ENCODE assay signal across 22 mouse cellular contexts in genomic region chr11:77280219-77280618, GRCm38 (mm10).
DNase-seq lines count a peak whose midpoint lies in the region; ATAC-seq and TF ChIP-seq lines count a peak whose summit lies in the region.
"Had no signal": no experiment of that assay in that cellular context is flagged by ENCODE, and none has a peak within 500 bp of the region (broad histone marks: within the 10 kb centered on the region; RNA-seq: fewer than 3 reads in every experiment).

No protein-coding gene starts in this region.

- ATAC-seq in intestine, embryonic 15.5 days = peak; percentile 72
- ATAC-seq in intestine, postnatal 0 days = no peak
- peak; percentile 55 for ATAC-seq in intestine, embryonic 16.5 days
- ATAC-seq in activated CD4-positive, CD25-positive, alpha-beta regulatory T cell, adult 4 months = no peak
- ATAC-seq: CD4-positive, CD25-positive, alpha-beta regulatory T cell, adult 4 months; Patski had no signal

- H3K9me3 ChIP-seq in intestine, embryonic 15.5 days = no peaks in the 10 kb centered on the region
- H3K9me3 ChIP-seq in intestine, postnatal 0 days (ENCODE audit: control insufficient read depth) = no peaks in the 10 kb centered on the region
- H3K9me3 ChIP-seq in MEL (replicated peaks; ENCODE audit: insufficient read depth, low read length) = no peaks in the 10 kb centered on the region
- no peaks in the 10 kb centered on the region for H3K9me3 ChIP-seq in intestine, embryonic 16.5 days (ENCODE audit: control insufficient read depth, low read length)
- H3K9me3 ChIP-seq: G1E had no signal

- H3K36me3 ChIP-seq in intestine, embryonic 15.5 days = no peaks in the 10 kb centered on the region
- no peaks in the 10 kb centered on the region for H3K36me3 ChIP-seq in intestine, postnatal 0 days (ENCODE audit: control insufficient read depth, insufficient read depth)
- H3K36me3 ChIP-seq in MEL (ENCODE audit: control insufficient read depth in 1 of 2, insufficient read depth in 2 of 2, low read length in 2 of 2) = peaks cover 0 to 27% of the 10 kb centered on the region in 2 experiments; a peak in 2 of 4 replicates
- no peaks in the 10 kb centered on the region for H3K36me3 ChIP-seq in intestine, embryonic 16.5 days (ENCODE audit: control insufficient read depth, insufficient read depth, low read length)

- no peak overlapping the region for H3K9ac ChIP-seq in intestine, embryonic 15.5 days
- no peak overlapping the region for H3K9ac ChIP-seq in intestine, postnatal 0 days (ENCODE audit: low read depth, low read length)
- no peak overlapping the region for H3K9ac ChIP-seq in MEL (ENCODE audit: control insufficient read depth, low read depth, low read length, poor library complexity, severe bottlenecking)
- no peak overlapping the region for H3K9ac ChIP-seq in intestine, embryonic 16.5 days (ENCODE audit: low read depth, low read length)

- H3K4me3 ChIP-seq in intestine, embryonic 15.5 days (replicated peaks) = no peak overlapping the region
- H3K4me3 ChIP-seq in intestine, postnatal 0 days (ENCODE audit: low read depth, low read length) = no peak overlapping the region
- no peak overlapping the region for H3K4me3 ChIP-seq in MEL (ENCODE audit: control insufficient read depth in 1 of 2, insufficient read depth in 1 of 2, low read depth in 2 of 2, low read length in 2 of 2)
- H3K4me3 ChIP-seq in intestine, embryonic 16.5 days (ENCODE audit: low read length) = no peak overlapping the region

- no peak for TF ChIP-seq POLR2A in MEL (IDR thresholded peaks at IDR 0.05; ENCODE audit: control insufficient read depth in 1 of 2, insufficient read depth in 1 of 2, low read depth in 1 of 2, low read length in 2 of 2, poor library complexity in 1 of 2)

- H3K79me2 ChIP-seq in MEL (ENCODE audit: control insufficient read depth, insufficient read depth, low read length, poor library complexity) = no peaks in the 10 kb centered on the region

- TF ChIP-seq CTCF in intestine, postnatal 0 days (IDR thresholded peaks at IDR 0.05; ENCODE audit: low read depth) = no peak
- no peak for TF ChIP-seq CTCF in MEL (IDR thresholded peaks at IDR 0.05 in 2 of 3, conservative IDR thresholded peaks at IDR 0.05 in 1 of 3; ENCODE audit: control insufficient read depth in 1 of 3, insufficient read depth in 1 of 3, low read depth in 2 of 3, low read length in 3 of 3, poor library complexity in 1 of 3, severe bottlenecking in 1 of 3)

- no peak overlapping the region for H3K4me2 ChIP-seq in intestine, embryonic 15.5 days (replicated peaks)
- H3K4me2 ChIP-seq in intestine, postnatal 0 days (replicated peaks; ENCODE audit: low read depth) = no peak overlapping the region
- H3K4me2 ChIP-seq in intestine, embryonic 16.5 days (ENCODE audit: low read depth, low read length) = no peak overlapping the region

- H3K4me1 ChIP-seq in intestine, embryonic 15.5 days (replicated peaks) = 0 out of 2 replicates have a peak, but pooled peaks cover 4% of the 10 kb centered on the region
- H3K4me1 ChIP-seq in intestine, postnatal 0 days (replicated peaks; ENCODE audit: control insufficient read depth, insufficient read depth, low read length) = peaks cover 4% of the 10 kb centered on the region; the same call in 1 of the 2 replicates
- peaks cover 8 to 15% of the 10 kb centered on the region in 2 experiments for H3K4me1 ChIP-seq in MEL (ENCODE audit: control insufficient read depth in 1 of 2, insufficient read depth in 2 of 2, low read length in 2 of 2)
- H3K4me1 ChIP-seq in intestine, embryonic 16.5 days (ENCODE audit: control insufficient read depth, insufficient read depth, low read length) = no peaks in the 10 kb centered on the region

- TF ChIP-seq EP300 in MEL (IDR thresholded peaks at IDR 0.05; ENCODE audit: low read depth in 1 of 2, low read length in 2 of 2) = peak in 1 of 2 experiments; percentile 67; a peak in 2 of 4 replicates

- DNase-seq in MEL (ENCODE audit: low read depth, low spot score) = no peak
- no peak for DNase-seq in spleen, postnatal 4 days (ENCODE audit: low spot score in 2 of 2)
- DNase-seq: adrenal gland, adult 2 months; adrenal gland, adult 8-10 months; adrenal gland, postnatal 10 days; adrenal gland, postnatal 14 days; adrenal gland, postnatal 25 days; adrenal gland, postnatal 36 days; B cell, adult 2 months; cerebellum, adult 11 months; cerebellum, adult 11-12 months; cerebellum, adult 18-20 months; cerebellum, adult 2 months; cerebellum, adult 8-10 months had no signal

- 58% methylated on average over 1 of the region's 1 CpGs for WGBS in intestine, embryonic 15.5 days
- 30% methylated on average over 1 of the region's 1 CpGs for whole genome bisulfite sequencing in intestine, postnatal 0 days
- WGBS in intestine, embryonic 16.5 days = 54% methylated on average over 1 of the region's 1 CpGs

- no peak overlapping the region for H3K27ac ChIP-seq in intestine, embryonic 15.5 days
- no peak overlapping the region for H3K27ac ChIP-seq in intestine, postnatal 0 days (ENCODE audit: low read depth, low read length)
- no peak overlapping the region for H3K27ac ChIP-seq in MEL (ENCODE audit: control insufficient read depth, low read depth, low read length)
- H3K27ac ChIP-seq in intestine, embryonic 16.5 days (ENCODE audit: low read length) = no peak overlapping the region

- TF ChIP-seq RAD21 in MEL (IDR thresholded peaks at IDR 0.05; ENCODE audit: low read depth, low read length) = no peak

- H3K27me3 ChIP-seq in intestine, embryonic 15.5 days (replicated peaks) = no peaks in the 10 kb centered on the region
- no peaks in the 10 kb centered on the region for H3K27me3 ChIP-seq in intestine, postnatal 0 days (replicated peaks; ENCODE audit: control insufficient read depth, insufficient read depth, low read length)
- H3K27me3 ChIP-seq in MEL (ENCODE audit: control insufficient read depth in 1 of 2, insufficient read depth in 2 of 2, low read length in 2 of 2) = no peaks in the 10 kb centered on the region
- no peaks in the 10 kb centered on the region for H3K27me3 ChIP-seq in intestine, embryonic 16.5 days (replicated peaks; ENCODE audit: control insufficient read depth, insufficient read depth, low read length)
- H3K27me3 ChIP-seq: CH12.LX, Patski had no signal

TF ChIP-seq in MEL, 35 proteins besides CTCF, POLR2A, EP300 and RAD21:
- TF ChIP-seq CHD1 (IDR thresholded peaks at IDR 0.05; ENCODE audit: low read depth, low read length) = no peak
- peak; percentile 70; the same call in 1 of the 2 replicates for TF ChIP-seq GATA1 (IDR thresholded peaks at IDR 0.05; ENCODE audit: low read depth, low read length)

Comparison
In these comparisons a context has a peak if more than half of its experiments do, and no peak if none do; other contexts are left out.
1. ATAC-seq: peak in intestine, embryonic 15.5 days (single experiment) and intestine, embryonic 16.5 days (single experiment); none in intestine, postnatal 0 days (single experiment) and activated CD4-positive, CD25-positive, alpha-beta regulatory T cell, adult 4 months (single experiment).